Mouse (Mus musculus) megakaryocyte, embryonic 14.5 days (primary cell): ENCODE measurements around the gene Styxl1.

Source experiments
- FLI1 ChIP-seq: IDR thresholded peaks from 2 replicates; pipeline ENCODE4 v1.6.1; 2012; ENCODE audit warnings: low read length, inconsistent platforms, mixed read lengths
- GATA1 ChIP-seq: IDR thresholded peaks from 3 replicates; pipeline ENCODE4 v1.6.1; 2012; ENCODE audit warnings: mixed read lengths, low read length, inconsistent platforms, borderline replicate concordance

DNA sequence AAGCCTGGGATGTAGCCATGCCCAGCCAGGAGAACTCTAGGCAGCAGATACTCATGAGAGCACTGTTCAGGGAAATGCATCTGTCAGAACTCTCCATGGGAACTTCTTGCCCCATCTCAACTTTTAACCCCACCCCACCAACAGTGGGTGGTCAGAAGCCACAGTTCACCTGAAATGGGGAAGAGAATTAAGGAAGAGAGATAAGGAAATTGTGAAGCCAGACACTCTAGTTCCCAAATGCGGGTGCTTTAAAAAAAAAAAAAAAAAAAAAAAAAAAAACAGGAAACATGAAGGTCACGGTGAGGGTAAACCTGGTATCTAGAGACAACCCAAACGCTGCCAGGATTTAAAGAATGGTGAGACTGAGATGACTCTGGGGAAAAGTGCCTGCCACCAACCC, 5.7 kb downstream of the Styxl1 start:
- TF ChIP-seq GATA1 = no peak
- no peak for TF ChIP-seq FLI1
